19 mouse cellular contexts compared by ENCODE assay signal in the genomic region with DNA sequence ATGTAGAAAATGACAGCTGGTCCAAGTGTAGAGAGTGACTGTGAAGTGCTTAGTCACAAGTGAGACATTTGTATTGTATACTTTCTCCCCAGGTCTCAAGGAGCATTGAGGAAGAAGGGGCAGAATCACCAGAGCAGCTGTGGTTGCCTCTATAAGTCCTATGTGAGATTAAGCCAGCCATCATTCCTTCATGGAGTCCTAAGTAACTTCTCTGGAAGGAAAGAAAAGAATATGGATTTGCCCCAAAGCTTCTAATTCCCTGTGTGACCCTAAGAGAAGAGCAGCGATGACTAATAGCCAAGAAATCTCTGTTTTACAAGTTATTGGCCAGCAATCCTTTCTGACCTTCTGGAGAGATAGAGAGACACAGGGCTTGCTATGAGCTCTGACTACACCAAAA.
A peak's percentile ranks its signal among the peaks of the same experiment; 100 is the strongest.
DNase-seq lines count a peak whose midpoint lies in the region; ATAC-seq lines count a peak whose summit lies in the region.
"Had no signal": no experiment of that assay in that cellular context is flagged by ENCODE, and none has a peak within 500 bp of the region (broad histone marks: within the 10 kb centered on the region; RNA-seq: fewer than 3 reads in every experiment).

No protein-coding gene starts in this region.

- DNase-seq in 3134 (ENCODE audit: extremely low read depth, insufficient read length, low spot score), result peak; percentile 33
- DNase-seq in 3T3-L1 (ENCODE audit: low read depth, low spot score), result peak; percentile 34
- peak; percentile 59 for DNase-seq in Muller cell, postnatal 12 days (ENCODE audit: inconsistent ontology term)
- DNase-seq: adrenal gland, postnatal 14 days; adrenal gland, postnatal 36 days; cerebellum, adult 11 months; cerebellum, adult 18-20 months; cerebellum, adult 8-10 months; cerebellum, adult 9-11 months; cerebellum, postnatal 14 days; cerebellum, postnatal 36 days; embryo, embryonic 11 days; forebrain, postnatal 0 days had no signal

- no peak for ATAC-seq in monocyte, adult 5-6 weeks (replicated peaks; ENCODE audit: insufficient number of reproducible peaks, low FRiP score, low TSS enrichment, poor library complexity, severe bottlenecking)
- ATAC-seq in CD4-positive, CD25-positive, alpha-beta regulatory T cell, adult 4 months, result no peak
- ATAC-seq: activated CD4-positive, CD25-positive, alpha-beta regulatory T cell, adult 4 months; forebrain, embryonic 13.5 days; forebrain, embryonic 15.5 days; forebrain, postnatal 0 days; Patski had no signal
